Mouse (Mus musculus): ENCODE results near the gene Plekhf1. TPM values are rescaled to one million over a fixed set of nuclear protein-coding genes. Genes with fewer than 3 reads are reported as not detected.
A peak's percentile ranks its signal among the peaks of the same experiment; 100 is the strongest.

Gene Plekhf1
- polyA plus RNA-seq, 1 experiment from 2014 or later: 1.2 TPM

- peaks cover 20% of the 10 kb centered on the region for H3K4me1 ChIP-seq
- H3K4me2 ChIP-seq (replicated peaks): peak overlapping the region; percentile 89
- H3K9me3 ChIP-seq: no peaks in the 10 kb centered on the region
- WGBS: under 1% methylated on average over 11 of the region's 11 CpGs
- H3K4me3 ChIP-seq: peak overlapping the region; percentile 66
- no peak for ATAC-seq (ENCODE audit: low FRiP score, low read depth)
- no peaks in the 10 kb centered on the region for H3K36me3 ChIP-seq
- H3K27me3 ChIP-seq: no peaks in the 10 kb centered on the region
- H3K27ac ChIP-seq (replicated peaks): 0 out of 2 replicates have a peak overlapping the region, but pooled peaks have one; percentile 84
- no peak overlapping the region for H3K9ac ChIP-seq (replicated peaks)
Observed at GRCm38 (mm10) chr7:38182596-38182961, 45.2 kb downstream of the Plekhf1 start.

GRCm38 (mm10) chr7:38181366-38181765 is 46.5 kb downstream of the Plekhf1 start:
- no peak for ATAC-seq (ENCODE audit: low FRiP score, low read depth)
- H3K4me3 ChIP-seq: no peak overlapping the region
- WGBS: 71% methylated on average over 2 of the region's 2 CpGs
- no peaks in the 10 kb centered on the region for H3K36me3 ChIP-seq
- no peaks in the 10 kb centered on the region for H3K27me3 ChIP-seq
- H3K9me3 ChIP-seq: no peaks in the 10 kb centered on the region
- H3K4me2 ChIP-seq (replicated peaks): no peak overlapping the region
- H3K9ac ChIP-seq (replicated peaks): no peak overlapping the region
- peaks cover 20% of the 10 kb centered on the region for H3K4me1 ChIP-seq
- no peak overlapping the region for H3K27ac ChIP-seq (replicated peaks)

DNA sequence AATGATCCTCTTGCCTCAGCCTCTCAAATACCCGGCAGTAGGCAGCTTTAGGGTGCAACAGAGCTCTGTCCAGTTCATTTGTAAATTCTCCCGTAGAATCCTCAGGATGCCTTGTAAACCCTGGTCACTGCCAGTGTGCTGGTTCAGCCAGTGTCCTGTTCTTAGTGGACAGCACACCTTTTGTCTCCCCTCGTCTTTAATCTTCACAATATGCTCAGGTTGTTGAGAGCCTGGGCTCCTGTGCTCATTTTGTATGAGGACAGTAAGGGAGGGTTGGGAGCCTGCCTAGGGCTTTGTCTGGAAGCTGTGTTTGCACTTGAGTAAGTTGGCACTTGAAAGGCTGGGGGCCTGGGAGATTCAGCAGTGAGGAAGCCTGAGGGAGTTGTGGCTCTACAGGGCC is 47.9 kb downstream of the Plekhf1 start:
- no peak overlapping the region for H3K4me3 ChIP-seq
- H3K4me1 ChIP-seq: peaks cover 22% of the 10 kb centered on the region
- H3K4me2 ChIP-seq (replicated peaks): no peak overlapping the region
- H3K27ac ChIP-seq (replicated peaks): no peak overlapping the region
- 65% methylated on average over 3 of the region's 3 CpGs for WGBS
- no peaks in the 10 kb centered on the region for H3K9me3 ChIP-seq
- H3K27me3 ChIP-seq: peaks cover 5% of the 10 kb centered on the region; the same call in 1 of the 2 replicates
- no peaks in the 10 kb centered on the region for H3K36me3 ChIP-seq
- no peak for ATAC-seq (ENCODE audit: low FRiP score, low read depth)
- no peak overlapping the region for H3K9ac ChIP-seq (replicated peaks)

- Histone ChIP-seq H3K4me1 (peaks cover 18% of the 10 kb centered on the region), H3K36me3 (no peaks in the 10 kb centered on the region), H3K27ac (replicated peaks) (no peak overlapping the region), H3K9me3 (no peaks in the 10 kb centered on the region), H3K4me2 (replicated peaks) (no peak overlapping the region), H3K27me3 (peaks cover 9% of the 10 kb centered on the region; the same call in 1 of the 2 replicates), H3K9ac (replicated peaks) (no peak overlapping the region), H3K4me3 (no peak overlapping the region)
- WGBS: 79% methylated on average over 3 of the region's 3 CpGs
- no peak for ATAC-seq (ENCODE audit: low FRiP score, low read depth)
Observed at GRCm38 (mm10) chr7:38176056-38176455, 51.8 kb downstream of the Plekhf1 start.

GRCm38 (mm10) chr7:38174321-38175148 is 53.3 kb downstream of the Plekhf1 start:
- no peaks in the 10 kb centered on the region for H3K9me3 ChIP-seq
- WGBS: 7% methylated on average over 31 of the region's 31 CpGs
- H3K36me3 ChIP-seq: no peaks in the 10 kb centered on the region
- H3K27me3 ChIP-seq: peaks cover 9% of the 10 kb centered on the region; the same call in 1 of the 2 replicates
- peak overlapping the region; percentile 32 for H3K4me3 ChIP-seq
- ATAC-seq (ENCODE audit: low FRiP score, low read depth): peak; percentile 88
- H3K4me2 ChIP-seq (replicated peaks): peak overlapping the region; percentile 53
- peak overlapping the region; percentile 69 for H3K9ac ChIP-seq (replicated peaks)
- peak overlapping the region; percentile 86 for H3K27ac ChIP-seq (replicated peaks)
- H3K4me1 ChIP-seq: peaks cover 18% of the 10 kb centered on the region

GRCm38 (mm10) chr7:38173871-38174270 is 53.9 kb downstream of the Plekhf1 start:
- peaks cover 18% of the 10 kb centered on the region for H3K4me1 ChIP-seq
- H3K4me3 ChIP-seq: peak overlapping the region; percentile 32
- H3K27me3 ChIP-seq: peaks cover 9% of the 10 kb centered on the region; the same call in 1 of the 2 replicates
- H3K27ac ChIP-seq (replicated peaks): peak overlapping the region; percentile 86
- H3K4me2 ChIP-seq (replicated peaks): peak overlapping the region; percentile 53
- peak overlapping the region; percentile 69 for H3K9ac ChIP-seq (replicated peaks)
- ATAC-seq (ENCODE audit: low FRiP score, low read depth): peak; percentile 48; the same call in 1 of the 2 replicates
- 5% methylated on average over 14 of the region's 14 CpGs for WGBS
- H3K36me3 ChIP-seq: no peaks in the 10 kb centered on the region
- H3K9me3 ChIP-seq: no peaks in the 10 kb centered on the region

DNA sequence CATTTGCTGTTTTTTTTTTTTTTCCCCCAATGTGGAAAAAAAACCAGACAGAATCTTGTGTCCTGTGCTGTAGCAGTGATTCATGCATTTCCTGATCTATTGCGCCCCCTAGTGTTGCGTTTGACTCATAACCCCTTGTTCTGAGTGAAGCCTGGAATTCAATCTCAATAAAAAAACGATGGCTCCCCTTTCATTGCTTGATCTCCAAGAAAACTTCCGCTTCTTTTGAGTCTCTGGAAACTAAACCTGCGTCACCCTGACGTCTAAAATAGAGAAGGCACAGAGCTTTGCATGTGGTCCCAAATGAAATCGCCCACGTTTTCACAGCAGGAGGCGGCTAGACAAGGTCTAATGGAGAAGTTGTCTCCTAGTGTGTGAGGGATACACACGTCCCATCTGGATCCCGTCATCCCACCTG is 60.1 kb downstream of the Plekhf1 start:
- Histone ChIP-seq H3K4me1 (no peaks in the 10 kb centered on the region), H3K4me3 (no peak overlapping the region), H3K9me3 (no peaks in the 10 kb centered on the region), H3K27ac (replicated peaks) (no peak overlapping the region), H3K27me3 (no peaks in the 10 kb centered on the region), H3K4me2 (replicated peaks) (peak overlapping the region; percentile 22; the same call in 1 of the 2 replicates), H3K9ac (replicated peaks) (no peak overlapping the region), H3K36me3 (no peaks in the 10 kb centered on the region)
- no peak for ATAC-seq (ENCODE audit: low FRiP score, low read depth)
- WGBS: 23% methylated on average over 11 of the region's 11 CpGs

Other genes with a start within 250 kb of the Plekhf1 start
- 44.4 and 46.6 TPM in 2 replicates for gene Uri1, start 204.5 kb downstream of the Plekhf1 start, polyA plus RNA-seq (2016; fragmentation: Nextera tagmentation; extraction: Ambion mirVana)
- 36.7 and 37.5 TPM in 2 replicates for gene Ccne1, start 120.5 kb downstream of the Plekhf1 start, polyA plus RNA-seq (2016; fragmentation: Nextera tagmentation; extraction: Ambion mirVana)
- 18.5 and 19.9 TPM in 2 replicates for gene 1600014C10Rik, start 44.8 kb downstream of the Plekhf1 start, polyA plus RNA-seq (2016; fragmentation: Nextera tagmentation; extraction: Ambion mirVana)
- gene Pop4, start 43.4 kb upstream of the Plekhf1 start, polyA plus RNA-seq (2016; fragmentation: Nextera tagmentation; extraction: Ambion mirVana): 81.1 and 90.3 TPM in 2 replicates

Data from midbrain, embryonic 12.5 days (tissue).